Mouse (Mus musculus): Measurements from ENCODE around the gene Cideb. TPM values are rescaled to one million over a fixed set of nuclear protein-coding genes. Genes with fewer than 3 reads are reported as not detected.
A peak's percentile ranks its signal among the peaks of the same experiment; 100 is the strongest.

Cideb gene
- total and polyA plus RNA-seq, 3 experiments = 0.53 to 2.4 TPM; not detected in 1

- TF ChIP-seq MAFK (IDR thresholded peaks at IDR 0.05; ENCODE audit: borderline replicate concordance, low read depth, low read length) (0 out of 2 replicates have a peak, but pooled peaks have one; percentile 53), JUND (IDR thresholded peaks at IDR 0.05; ENCODE audit: low read depth, low read length) (0 out of 2 replicates have a peak, but pooled peaks have one; percentile 16), CHD2 (IDR thresholded peaks at IDR 0.05; ENCODE audit: low read length) (no peak), MYB (IDR thresholded peaks at IDR 0.05; ENCODE audit: low read depth, low read length) (no peak), SMC3 (IDR thresholded peaks at IDR 0.05; ENCODE audit: low read depth, low read length) (no peak), EP300 (IDR thresholded peaks at IDR 0.05; ENCODE audit: low read depth in 1 of 2, low read length in 2 of 2) (peak; percentile 28 to 38; a peak in 2 of 4 replicates), GATA1 (IDR thresholded peaks at IDR 0.05; ENCODE audit: low read depth, low read length) (peak; percentile 58; the same call in 1 of the 2 replicates), POLR2AphosphoS5 (IDR thresholded peaks at IDR 0.05; ENCODE audit: borderline replicate concordance, low read depth, low read length) (no peak), ETS1 (IDR thresholded peaks at IDR 0.05; ENCODE audit: low read depth, low read length) (peak; percentile 82), HCFC1 (IDR thresholded peaks at IDR 0.05; ENCODE audit: low read depth, low read length) (no peak), UBTF (IDR thresholded peaks at IDR 0.05; ENCODE audit: borderline replicate concordance, insufficient read depth, low read depth, low read length) (no peak), USF1 (IDR thresholded peaks at IDR 0.05; ENCODE audit: low read depth, low read length) (no peak), ZNF384 (IDR thresholded peaks at IDR 0.05; ENCODE audit: low read depth, low read length) (no peak), NELFE (IDR thresholded peaks at IDR 0.05; ENCODE audit: low read depth, low read length) (no peak), E2F4 (IDR thresholded peaks at IDR 0.05; ENCODE audit: borderline replicate concordance, low read depth, low read length) (no peak)
- Histone ChIP-seq H3K9me3 (replicated peaks; ENCODE audit: insufficient read depth, low read length) (no peaks in the 10 kb centered on the region), H3K27ac (ENCODE audit: control insufficient read depth, low read depth, low read length) (no peak overlapping the region), H3K79me2 (ENCODE audit: control insufficient read depth, insufficient read depth, low read length, poor library complexity) (no peaks in the 10 kb centered on the region), H3K9ac (ENCODE audit: control insufficient read depth, low read depth, low read length, poor library complexity, severe bottlenecking) (no peak overlapping the region), H3K4me1 (ENCODE audit: control insufficient read depth in 1 of 2, insufficient read depth in 2 of 2, low read length in 2 of 2) (peaks cover 25 to 55% of the 10 kb centered on the region in 2 experiments), H3K4me3 (ENCODE audit: control insufficient read depth in 1 of 2, insufficient read depth in 1 of 2, low read depth in 2 of 2, low read length in 2 of 2) (no peak overlapping the region), H3K27me3 (ENCODE audit: control insufficient read depth in 1 of 2, insufficient read depth in 2 of 2, low read length in 2 of 2) (no peaks in the 10 kb centered on the region), H3K36me3 (ENCODE audit: control insufficient read depth in 1 of 2, insufficient read depth in 2 of 2, low read length in 2 of 2) (peaks cover 0 to 35% of the 10 kb centered on the region in 2 experiments; a peak in 2 of 4 replicates)
- no peak for DNase-seq (ENCODE audit: low read depth, low spot score)
These were observed 24.4 kb downstream of the Cideb start for GRCm38 (mm10) chr14:55733889-55734288.

- peak; percentile 65 for DNase-seq (ENCODE audit: low read depth, low spot score)
- no peaks in the 10 kb centered on the region for H3K79me2 ChIP-seq (ENCODE audit: control insufficient read depth, insufficient read depth, low read length, poor library complexity)
- H3K9me3 ChIP-seq (replicated peaks; ENCODE audit: insufficient read depth, low read length) = no peaks in the 10 kb centered on the region
- no peak overlapping the region for H3K4me3 ChIP-seq (ENCODE audit: control insufficient read depth in 1 of 2, insufficient read depth in 1 of 2, low read depth in 2 of 2, low read length in 2 of 2)
- H3K9ac ChIP-seq (ENCODE audit: control insufficient read depth, low read depth, low read length, poor library complexity, severe bottlenecking) = no peak overlapping the region
- no peak overlapping the region for H3K27ac ChIP-seq (ENCODE audit: control insufficient read depth, low read depth, low read length)
- peaks cover 0 to 25% of the 10 kb centered on the region in 2 experiments; a peak in 2 of 4 replicates for H3K36me3 ChIP-seq (ENCODE audit: control insufficient read depth in 1 of 2, insufficient read depth in 2 of 2, low read length in 2 of 2)
- H3K27me3 ChIP-seq (ENCODE audit: control insufficient read depth in 1 of 2, insufficient read depth in 2 of 2, low read length in 2 of 2) = no peaks in the 10 kb centered on the region
- H3K4me1 ChIP-seq (ENCODE audit: control insufficient read depth in 1 of 2, insufficient read depth in 2 of 2, low read length in 2 of 2) = peaks cover 13 to 46% of the 10 kb centered on the region in 2 experiments
- peak; percentile 38; the same call in 1 of the 2 replicates for TF ChIP-seq GATA1 (IDR thresholded peaks at IDR 0.05; ENCODE audit: low read depth, low read length)
- TF ChIP-seq TAL1 (IDR thresholded peaks at IDR 0.05; ENCODE audit: low read length) = peak; percentile 83
- TF ChIP-seq MYB (IDR thresholded peaks at IDR 0.05; ENCODE audit: low read depth, low read length) = no peak
- TF ChIP-seq JUND (IDR thresholded peaks at IDR 0.05; ENCODE audit: low read depth, low read length) = no peak
- no peak for TF ChIP-seq SMC3 (IDR thresholded peaks at IDR 0.05; ENCODE audit: low read depth, low read length)
- TF ChIP-seq USF2 (IDR thresholded peaks at IDR 0.05; ENCODE audit: borderline replicate concordance in 1 of 2, insufficient read depth in 1 of 2, low read depth in 1 of 2, low read length in 2 of 2) = no peak
- TF ChIP-seq HCFC1 (IDR thresholded peaks at IDR 0.05; ENCODE audit: low read depth, low read length) = no peak
- TF ChIP-seq RCOR1 (IDR thresholded peaks at IDR 0.05; ENCODE audit: low read depth, low read length) = no peak
- no peak for TF ChIP-seq RAD21 (IDR thresholded peaks at IDR 0.05; ENCODE audit: low read depth, low read length)
- peak; percentile 82 for TF ChIP-seq USF1 (IDR thresholded peaks at IDR 0.05; ENCODE audit: low read depth, low read length)
- peak; percentile 29; the same call in 1 of the 2 replicates for TF ChIP-seq MEF2A (IDR thresholded peaks at IDR 0.05; ENCODE audit: extremely low read depth, insufficient replicate concordance, low read depth, low read length, poor library complexity, severe bottlenecking)
- TF ChIP-seq MYC (IDR thresholded peaks at IDR 0.05; ENCODE audit: low read depth, low read length) = peak; percentile 83
- no peak for TF ChIP-seq POLR2AphosphoS5 (IDR thresholded peaks at IDR 0.05; ENCODE audit: borderline replicate concordance, low read depth, low read length)
- peak; percentile 52 for TF ChIP-seq ETS1 (IDR thresholded peaks at IDR 0.05; ENCODE audit: low read depth, low read length)
- peak; percentile 65 to 86 for TF ChIP-seq EP300 (IDR thresholded peaks at IDR 0.05; ENCODE audit: low read depth in 1 of 2, low read length in 2 of 2)
- peak; percentile 81 for TF ChIP-seq TCF12 (IDR thresholded peaks at IDR 0.05; ENCODE audit: low read depth, low read length)
- TF ChIP-seq MXI1 (IDR thresholded peaks at IDR 0.05; ENCODE audit: low read depth, low read length) = peak; percentile 70; the same call in 1 of the 2 replicates
- TF ChIP-seq GABPA (IDR thresholded peaks at IDR 0.05; ENCODE audit: low read depth, low read length) = no peak
- TF ChIP-seq SIN3A (IDR thresholded peaks at IDR 0.05; ENCODE audit: low read length) = peak; percentile 60
- TF ChIP-seq MAX (IDR thresholded peaks at IDR 0.05; ENCODE audit: low read length) = peak; percentile 96
These were observed 27.7 kb downstream of the Cideb start for GRCm38 (mm10) chr14:55730531-55731032.
